ENCODE assay signal across 8 mouse cellular contexts in the genomic region with DNA sequence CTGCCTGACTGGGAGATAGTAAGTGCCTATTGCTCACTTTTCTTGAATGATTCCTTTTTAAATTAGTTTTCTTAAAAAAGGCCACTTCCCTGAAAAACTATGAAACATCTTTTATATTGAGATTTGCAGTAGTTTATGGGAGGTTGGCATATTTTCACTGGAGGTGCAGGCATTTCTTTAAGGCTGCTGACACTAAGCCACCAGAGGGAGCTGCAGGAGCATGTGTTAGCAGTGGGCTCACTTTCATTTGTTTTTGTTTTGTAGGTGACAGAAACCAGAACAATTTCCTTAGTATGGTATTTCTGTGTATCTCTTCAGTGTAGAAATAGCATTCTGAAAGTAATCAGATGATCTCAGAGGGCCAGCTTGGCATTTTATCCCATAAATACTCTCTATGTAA. TPM values are rescaled to one million over a fixed set of nuclear protein-coding genes. Genes with fewer than 3 reads are reported as not detected.
DNase-seq lines count a peak whose midpoint lies in the region; ATAC-seq and TF ChIP-seq lines count a peak whose summit lies in the region.

No protein-coding gene starts in this region.

- peaks cover 8% of the 10 kb centered on the region for H3K36me3 ChIP-seq in liver, embryonic 12.5 days
- H3K36me3 ChIP-seq in hindbrain, embryonic 13.5 days = peaks cover 8% of the 10 kb centered on the region
- H3K36me3 ChIP-seq in midbrain, postnatal 0 days (ENCODE audit: insufficient read depth, low read length) = peaks cover 8% of the 10 kb centered on the region

- no peaks in the 10 kb centered on the region for H3K27me3 ChIP-seq in liver, embryonic 12.5 days (replicated peaks)
- H3K27me3 ChIP-seq in hindbrain, embryonic 13.5 days = no peaks in the 10 kb centered on the region
- no peaks in the 10 kb centered on the region for H3K27me3 ChIP-seq in midbrain, postnatal 0 days (ENCODE audit: insufficient read depth, low read length)

- no peaks in the 10 kb centered on the region for H3K9me3 ChIP-seq in liver, embryonic 12.5 days (replicated peaks)
- no peaks in the 10 kb centered on the region for H3K9me3 ChIP-seq in hindbrain, embryonic 13.5 days
- no peaks in the 10 kb centered on the region for H3K9me3 ChIP-seq in midbrain, postnatal 0 days (ENCODE audit: low read length)

- intact Hi-C loops in left cerebral cortex, postnatal 14 days (cut with DNase I) = loop anchor here (10.0 kb wide), 1 partner anchor 473 kb away; no protein-coding TSS in a partner anchor

- H3K4me3 ChIP-seq in liver, embryonic 12.5 days = no peak overlapping the region
- no peak overlapping the region for H3K4me3 ChIP-seq in hindbrain, embryonic 13.5 days
- no peak overlapping the region for H3K4me3 ChIP-seq in midbrain, postnatal 0 days (ENCODE audit: low read depth, low read length)

- DNase-seq in liver = peak; percentile 70
- DNase-seq in adipocyte (ENCODE audit: low spot score) = peak; percentile 72
- DNase-seq in embryo, embryonic 11 days = peak; percentile 82
- peak; percentile 70 to 75 for DNase-seq in left cerebral cortex, postnatal 14 days (ENCODE audit: low spot score in 2 of 2)
- DNase-seq in midbrain, postnatal 0 days (ENCODE audit: low spot score) = peak; percentile 83
- DNase-seq in thymus, postnatal 14 days = peak; percentile 55

- peaks cover 22% of the 10 kb centered on the region for H3K4me1 ChIP-seq in liver, embryonic 12.5 days
- no peaks in the 10 kb centered on the region for H3K4me1 ChIP-seq in hindbrain, embryonic 13.5 days (replicated peaks)
- no peaks in the 10 kb centered on the region for H3K4me1 ChIP-seq in midbrain, postnatal 0 days (ENCODE audit: insufficient read depth, low read length)

- no peak for ATAC-seq in liver, embryonic 12.5 days
- ATAC-seq in hindbrain, embryonic 13.5 days (ENCODE audit: low FRiP score) = 0 out of 2 replicates have a peak, but pooled peaks have one; percentile 49
- ATAC-seq in midbrain, postnatal 0 days (ENCODE audit: low FRiP score) = no peak

- no peak overlapping the region for H3K27ac ChIP-seq in liver, embryonic 12.5 days
- H3K27ac ChIP-seq in hindbrain, embryonic 13.5 days = no peak overlapping the region
- H3K27ac ChIP-seq in midbrain, postnatal 0 days (ENCODE audit: low read depth, low read length) = no peak overlapping the region

- TF ChIP-seq CTCF in midbrain, postnatal 0 days (IDR thresholded peaks at IDR 0.05) = peak; percentile 89

- H3K4me2 ChIP-seq in liver, embryonic 12.5 days = no peak overlapping the region
- H3K4me2 ChIP-seq in hindbrain, embryonic 13.5 days = no peak overlapping the region
- H3K4me2 ChIP-seq in midbrain, postnatal 0 days (ENCODE audit: low read depth, low read length, poor library complexity, severe bottlenecking) = no peak overlapping the region

- H3K9ac ChIP-seq in liver, embryonic 12.5 days = no peak overlapping the region
- H3K9ac ChIP-seq in hindbrain, embryonic 13.5 days = no peak overlapping the region
- H3K9ac ChIP-seq in midbrain, postnatal 0 days (replicated peaks; ENCODE audit: low read length, poor library complexity, severe bottlenecking) = no peak overlapping the region

RNA-seq across cellular contexts. Expression of gene Nek1, which starts 49.0 kb away (rescaled TPM):
- polyA plus RNA-seq in liver, embryonic 12.5 days (2016; fragmentation: Nextera tagmentation; extraction: Ambion mirVana) = 10.1 and 10.6 TPM in 2 replicates
- polyA plus RNA-seq in hindbrain, embryonic 13.5 days (2015; fragmentation: Nextera tagmentation; extraction: Ambion mirVana) = 27.4 and 27.7 TPM in 2 replicates
- 10 to 100 TPM; 25.2 to 28.5 TPM for total RNA-seq in left cerebral cortex, postnatal 14 days (2021)
- 15.0 and 17.5 TPM in 2 replicates for total RNA-seq in midbrain, postnatal 0 days (2014; rRNA removed)
- 22.0 and 22.4 TPM in 2 replicates for polyA plus RNA-seq in midbrain, postnatal 0 days (2015; fragmentation: Nextera tagmentation; extraction: Ambion mirVana)

RNA-seq across cellular contexts. Expression of gene Clcn3, which starts 58.9 kb away (rescaled TPM):
- 43.8 and 44.9 TPM in 2 replicates for polyA plus RNA-seq in liver, embryonic 12.5 days (2016; fragmentation: Nextera tagmentation; extraction: Ambion mirVana)
- polyA plus RNA-seq in hindbrain, embryonic 13.5 days (2015; fragmentation: Nextera tagmentation; extraction: Ambion mirVana) = 59.7 and 60.9 TPM in 2 replicates
- total RNA-seq in left cerebral cortex, postnatal 14 days (2021) = 100 to 1,000 TPM; 142 to 144 TPM
- 96.5 and 121 TPM in 2 replicates for total RNA-seq in midbrain, postnatal 0 days (2014; rRNA removed)
- polyA plus RNA-seq in midbrain, postnatal 0 days (2015; fragmentation: Nextera tagmentation; extraction: Ambion mirVana) = 78.8 and 79.5 TPM in 2 replicates
